Mouse (Mus musculus): ENCODE measurements around the gene Kmt5c. TPM values are rescaled to one million over a fixed set of nuclear protein-coding genes. Genes with fewer than 3 reads are reported as not detected.
A peak's percentile ranks its signal among the peaks of the same experiment; 100 is the strongest.

Kmt5c gene
- total RNA-seq, 4 experiments from 2014 or later = 26.1 to 39.8 (median 33.0) TPM

DNA sequence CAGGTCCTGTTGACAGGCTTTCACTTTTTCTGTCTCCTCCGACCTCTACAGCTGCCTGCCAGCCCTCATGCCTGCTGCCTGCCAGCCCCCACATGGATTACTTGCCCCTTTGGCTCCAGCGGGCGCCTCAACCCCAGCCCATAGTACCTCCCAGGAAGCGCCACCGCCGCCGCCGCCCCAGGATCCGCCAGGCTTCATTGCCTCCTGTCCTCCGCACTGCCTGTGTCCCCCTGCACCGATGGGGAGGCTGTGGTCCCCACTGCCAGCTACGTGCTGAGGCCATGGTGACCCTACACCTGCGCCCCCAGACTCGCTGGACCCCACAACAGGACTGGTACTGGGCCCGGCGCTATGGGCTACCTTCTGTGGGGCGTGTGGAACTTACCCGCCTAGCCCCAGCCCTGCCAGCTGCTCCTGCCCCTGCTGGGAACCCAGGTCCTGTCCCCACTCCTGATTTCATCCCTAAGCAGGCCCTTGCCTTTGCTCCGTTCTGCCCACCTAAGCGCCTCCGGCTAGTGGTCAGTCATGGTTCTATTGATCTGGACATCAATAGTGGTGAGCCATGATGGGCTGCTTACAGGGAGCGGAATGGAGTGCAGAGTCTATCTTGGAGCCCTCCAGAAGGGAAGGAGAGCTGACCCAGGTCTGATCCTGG, 6.5 kb downstream of the Kmt5c start:
- DNase-seq (ENCODE audit: low spot score in 2 of 2) = no peak

DNA sequence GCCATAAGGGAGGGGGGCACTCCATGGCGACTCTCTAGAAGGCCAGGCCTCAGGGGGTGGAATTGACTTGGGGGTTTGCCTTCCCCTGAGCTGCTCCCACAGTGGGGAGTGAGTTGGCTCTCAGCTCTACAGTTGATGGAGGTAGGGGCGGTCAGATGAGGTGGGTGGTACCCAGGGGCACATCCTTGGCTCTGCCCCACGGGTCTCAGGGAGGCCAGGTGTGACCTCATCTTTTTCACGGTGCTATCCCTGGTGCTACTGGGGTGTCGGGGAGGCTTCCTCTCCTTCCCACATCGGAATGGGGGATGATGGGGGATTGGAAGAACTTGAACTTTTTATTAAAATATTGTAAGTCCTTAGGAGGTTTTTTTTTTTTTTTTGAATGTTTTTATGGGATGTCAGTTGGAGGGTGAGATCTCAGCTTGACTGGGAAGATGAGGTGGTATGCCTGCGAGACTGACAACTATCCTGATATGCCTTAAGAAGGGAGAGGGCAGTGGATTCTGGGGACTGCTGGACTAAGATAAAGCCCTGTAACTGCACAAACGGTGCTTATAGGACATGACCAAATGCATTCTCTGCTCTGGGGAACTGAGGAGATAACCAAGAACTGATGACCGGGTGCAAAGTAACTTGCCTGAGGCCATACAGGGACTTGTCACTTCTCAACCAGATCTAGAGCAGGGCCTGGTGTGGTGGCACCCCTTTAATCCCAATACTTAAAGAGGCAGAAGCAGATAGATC, 7.4 kb downstream of the Kmt5c start:
- DNase-seq (ENCODE audit: low spot score in 2 of 2) = no peak

DNA sequence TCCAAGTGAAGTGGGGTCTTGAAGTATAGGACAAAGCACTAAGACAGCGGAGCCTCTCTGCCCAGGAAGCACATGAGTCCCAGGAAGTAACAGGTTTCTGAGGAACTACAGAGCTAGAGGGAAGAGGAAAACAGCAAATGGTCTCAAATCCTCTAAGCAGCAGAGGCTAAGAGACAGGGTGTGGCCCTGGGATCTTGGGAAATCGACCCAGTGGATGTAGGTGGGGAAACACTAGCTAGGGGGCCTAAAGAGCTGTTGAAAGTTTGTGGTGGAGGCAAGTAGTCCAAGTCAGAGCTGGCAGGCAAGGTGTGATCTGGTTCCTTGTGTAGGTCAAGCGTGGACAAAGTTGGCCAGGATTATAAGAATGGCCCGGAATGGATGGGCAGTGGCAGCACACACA, 8.4 kb downstream of the Kmt5c start:
- no peak for DNase-seq (ENCODE audit: low spot score in 2 of 2)

DNA sequence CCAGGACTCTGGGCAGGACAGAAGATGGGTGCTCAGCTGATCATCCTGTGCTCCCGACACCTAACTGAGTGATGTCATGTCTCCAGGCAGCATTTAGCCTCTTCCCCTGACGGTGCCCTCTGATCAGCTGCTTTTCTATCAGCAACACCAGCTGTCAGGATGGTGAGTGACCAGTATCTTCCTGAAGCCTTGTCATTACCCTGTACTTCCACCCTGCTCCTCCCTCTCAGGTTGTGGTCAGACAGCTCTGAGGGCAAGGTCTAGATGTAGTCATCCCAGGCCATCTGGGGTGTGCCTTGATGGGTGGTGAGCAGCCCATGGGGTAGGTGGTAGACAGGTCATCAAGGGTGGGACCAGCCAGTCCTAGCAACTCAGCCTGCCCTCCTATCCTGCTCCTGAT, 9.3 kb downstream of the Kmt5c start:
- DNase-seq (ENCODE audit: low spot score in 2 of 2) = no peak

DNA sequence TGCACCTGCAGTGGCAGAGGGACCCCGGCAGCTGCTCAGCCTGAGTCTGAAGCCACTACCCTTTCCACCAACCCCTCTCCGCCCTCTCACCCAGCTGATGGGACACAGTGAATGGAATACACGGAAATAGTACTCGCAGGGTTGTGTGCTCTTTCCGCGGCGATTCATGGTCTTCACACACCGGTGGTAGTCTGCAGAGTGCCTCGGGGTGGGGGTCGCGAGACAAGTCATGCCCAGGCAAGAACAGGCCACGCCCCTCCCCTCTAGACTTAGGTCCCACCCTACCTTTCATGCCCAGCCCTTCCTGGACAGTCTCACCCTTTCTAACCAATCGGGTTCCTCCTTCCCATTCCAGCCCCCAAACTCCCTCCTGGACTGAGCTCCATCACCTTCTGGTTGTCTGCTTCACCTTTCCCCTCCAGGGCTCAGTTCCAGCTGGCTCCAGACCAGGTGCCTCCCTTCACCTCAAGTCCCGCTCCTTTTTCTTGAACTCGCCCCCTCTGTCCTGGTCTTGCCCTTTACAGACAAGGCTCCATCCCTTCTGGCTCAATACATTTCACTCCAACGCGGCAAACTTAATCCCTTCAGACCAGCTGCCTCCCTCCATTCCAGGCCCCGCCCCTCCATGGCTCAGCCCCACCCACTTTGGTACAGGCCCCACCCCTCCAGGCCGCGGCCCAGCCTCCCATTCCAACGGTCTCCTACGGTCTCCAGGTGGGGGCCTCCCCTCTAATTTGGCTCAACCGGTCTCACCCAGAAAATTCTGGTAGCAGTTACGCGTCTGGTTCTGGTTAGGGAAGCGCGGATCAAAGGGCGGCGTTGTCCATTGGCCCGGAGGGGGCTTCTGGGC, 12.3 kb downstream of the Kmt5c start:
- no peak for DNase-seq (ENCODE audit: low spot score in 2 of 2)

DNA sequence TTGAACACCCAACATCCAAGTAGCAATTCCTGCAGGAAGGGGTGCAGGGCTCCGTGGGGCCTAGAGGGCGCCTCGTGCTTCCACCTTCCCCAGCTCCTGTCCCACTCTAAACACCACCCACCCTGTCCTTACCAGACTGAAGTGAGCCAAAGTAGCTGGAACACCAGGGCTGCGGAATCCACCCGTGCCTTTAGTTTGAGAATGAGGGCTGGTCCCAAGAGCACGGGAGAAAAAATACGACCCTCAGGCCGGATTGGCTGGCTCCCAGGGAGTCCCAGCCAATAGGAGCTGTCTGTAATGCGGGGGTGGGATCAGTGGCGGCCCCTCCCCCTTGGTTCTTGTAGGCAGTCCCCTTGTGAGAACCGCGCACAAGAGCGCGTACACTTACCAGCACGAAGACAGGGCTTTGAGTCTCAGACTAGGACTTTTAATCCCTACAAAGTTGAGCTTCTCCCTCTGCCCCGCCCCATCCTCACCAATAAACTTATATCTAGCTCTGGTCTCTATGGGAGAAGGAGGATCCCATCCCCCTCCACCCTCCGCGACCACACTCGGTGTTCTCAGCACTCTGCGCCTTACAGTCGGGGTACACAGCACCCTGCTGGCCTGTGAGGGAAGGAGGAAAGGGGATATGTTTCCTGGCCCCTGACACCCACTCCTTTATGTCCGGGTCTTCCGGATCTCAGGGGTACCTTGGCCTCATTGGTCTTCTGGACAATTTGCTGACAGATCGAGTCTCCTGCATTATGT, 13.1 kb downstream of the Kmt5c start, which contains the start of gene Cox6b2:
Cox6b2 (minus strand) TSS at position 274 of the 750 bp plus-strand sequence.
- DNase-seq (ENCODE audit: low spot score in 2 of 2) = peak; percentile 39 to 54

DNA sequence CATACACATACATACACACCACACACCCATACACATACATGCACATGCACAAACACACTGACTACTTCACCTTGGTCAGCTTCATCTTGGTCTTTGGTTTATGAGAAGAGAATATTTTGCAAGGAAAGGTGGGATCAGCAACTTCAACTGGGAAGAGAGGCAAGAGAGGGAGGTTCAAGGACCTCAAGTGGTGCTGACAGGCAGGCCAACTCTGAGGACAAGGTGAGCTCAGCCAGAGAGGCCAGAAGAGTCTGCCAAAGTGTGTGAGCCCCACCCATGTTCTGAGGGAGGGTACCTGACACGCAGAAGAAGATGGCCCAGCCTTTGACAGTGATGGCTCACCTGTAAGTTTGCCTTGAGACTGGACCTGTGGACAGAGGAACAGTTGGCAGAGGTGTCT, 19.8 kb downstream of the Kmt5c start:
- no peak for DNase-seq (ENCODE audit: low spot score in 2 of 2)

DNA sequence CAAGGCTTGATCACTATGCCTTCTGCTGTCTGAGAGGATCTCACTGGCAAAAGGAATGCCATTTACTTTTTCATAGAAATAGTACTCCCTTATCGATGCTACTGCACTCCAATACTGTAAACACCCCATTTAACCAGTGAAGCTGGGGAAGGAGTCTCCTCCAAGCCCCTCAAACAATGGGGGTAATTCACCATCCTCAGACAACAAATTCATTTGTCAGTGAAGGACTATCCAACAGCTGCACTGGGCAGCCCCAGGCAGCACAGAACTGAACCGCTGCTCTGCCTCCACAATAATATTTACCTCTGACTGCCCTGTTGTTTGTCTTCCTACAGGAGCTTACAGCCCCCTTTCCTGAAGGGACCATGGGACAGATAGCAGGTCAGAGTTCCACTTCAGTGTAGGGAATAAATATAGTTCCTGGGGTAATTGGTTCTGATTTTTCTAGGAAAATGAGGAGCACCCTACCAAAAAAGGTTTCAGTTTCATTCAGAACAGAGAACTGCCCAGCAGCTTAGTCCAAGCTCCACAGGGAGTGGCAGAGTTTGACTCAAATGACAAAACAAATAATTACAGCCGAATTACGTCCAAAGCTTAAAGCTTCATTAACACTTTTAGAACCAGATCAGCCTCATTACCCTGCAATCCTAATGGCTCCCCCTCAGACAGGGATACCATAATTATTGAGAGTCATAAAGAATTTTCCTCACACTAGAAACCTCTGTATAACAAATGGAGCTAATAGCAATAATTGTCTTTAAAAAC, 25.2 kb downstream of the Kmt5c start:
- no peak for DNase-seq (ENCODE audit: low spot score in 2 of 2)

DNA sequence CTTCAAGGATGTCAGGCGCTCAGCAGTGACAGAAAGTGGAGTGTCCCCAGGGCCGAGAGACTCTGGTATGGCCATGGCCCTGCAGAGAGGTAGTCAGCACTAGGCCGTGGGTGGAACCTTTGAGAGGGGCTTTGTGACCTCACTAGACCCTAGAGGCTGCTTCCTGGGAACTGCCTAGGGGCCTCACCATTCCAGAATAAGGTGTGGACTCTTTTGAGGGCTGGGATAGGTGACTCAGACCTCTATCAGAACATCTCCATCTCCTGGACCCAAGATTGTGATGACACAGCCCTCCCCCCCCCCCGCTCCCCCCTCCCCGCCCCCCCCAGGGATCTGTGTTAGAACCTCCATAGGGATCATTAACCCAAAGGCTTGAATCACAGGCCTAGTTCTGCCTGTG, 31.3 kb downstream of the Kmt5c start, which contains the start of gene Fam71e2:
Fam71e2 (minus strand) TSS at position 101 of the 400 bp plus-strand sequence.
- DNase-seq (ENCODE audit: low spot score in 2 of 2) = no peak

DNA sequence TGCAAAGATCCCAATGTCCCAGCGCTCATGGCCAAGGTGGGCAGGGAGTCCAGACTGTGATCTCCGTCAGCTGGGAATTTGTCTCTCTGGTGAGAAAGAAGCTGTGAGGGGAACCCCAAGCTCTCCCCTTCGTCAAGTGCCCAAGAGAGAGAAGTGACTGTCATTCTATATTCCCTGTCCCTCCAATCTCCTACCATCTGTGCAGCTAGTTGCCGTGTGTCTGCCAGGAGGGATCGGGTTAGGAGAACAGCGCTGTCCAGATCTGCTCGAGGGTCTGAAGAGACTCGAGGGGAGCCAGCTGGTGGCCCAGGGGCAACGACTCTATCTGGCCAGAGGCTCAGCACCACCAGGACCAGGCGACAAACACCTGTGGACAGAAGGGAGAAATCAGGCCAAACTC, 36.2 kb downstream of the Kmt5c start:
- DNase-seq (ENCODE audit: low spot score in 2 of 2) = no peak

DNA sequence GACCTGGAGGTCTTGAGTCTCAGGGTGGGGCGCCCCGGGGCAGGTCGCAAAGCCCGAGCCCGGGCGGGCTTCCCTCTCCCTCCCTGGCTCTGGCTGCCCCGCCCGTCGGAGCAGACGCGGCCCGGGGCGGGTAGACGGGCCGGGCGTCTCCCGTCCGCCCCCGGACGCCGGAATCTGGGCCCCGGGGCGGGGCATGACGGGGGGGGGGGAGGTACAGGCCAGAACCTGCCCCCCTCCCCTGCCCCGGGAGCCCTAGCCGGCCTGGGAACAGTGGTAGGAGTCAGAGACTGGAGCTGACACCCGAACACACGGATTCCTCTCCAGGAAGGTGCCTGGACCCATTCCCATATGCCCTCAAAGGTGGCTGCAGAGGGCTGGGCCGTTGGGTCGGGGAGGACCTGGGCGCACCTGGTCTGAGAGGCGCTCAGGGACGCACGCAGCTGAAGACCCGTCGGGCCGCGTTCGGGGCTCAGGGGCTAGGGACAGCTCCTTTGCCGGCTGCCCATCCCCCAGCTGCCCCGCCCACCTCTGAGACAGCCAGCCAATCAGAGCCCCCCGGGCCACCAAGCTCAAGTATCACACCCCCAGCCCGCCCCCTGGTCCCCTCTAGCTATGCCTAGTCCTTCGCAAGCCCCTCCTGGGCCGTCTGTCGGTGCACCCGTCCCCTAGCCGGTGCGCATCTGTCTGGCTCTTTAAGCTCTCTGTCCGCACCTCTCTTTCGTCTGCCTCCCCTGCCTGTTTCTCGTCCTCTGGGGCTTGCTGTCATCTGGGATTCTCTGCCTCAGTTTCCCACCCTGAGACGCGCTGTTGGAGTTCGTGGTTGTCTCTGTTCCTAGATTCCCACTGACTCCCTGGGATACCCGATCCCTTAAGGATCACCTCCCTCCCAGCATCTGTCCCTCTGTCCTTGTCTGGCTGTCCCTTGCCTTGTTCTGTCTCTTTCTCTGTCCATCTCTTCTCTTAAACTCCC, 37.2 kb downstream of the Kmt5c start:
- DNase-seq (ENCODE audit: low spot score in 2 of 2) = no peak

DNA sequence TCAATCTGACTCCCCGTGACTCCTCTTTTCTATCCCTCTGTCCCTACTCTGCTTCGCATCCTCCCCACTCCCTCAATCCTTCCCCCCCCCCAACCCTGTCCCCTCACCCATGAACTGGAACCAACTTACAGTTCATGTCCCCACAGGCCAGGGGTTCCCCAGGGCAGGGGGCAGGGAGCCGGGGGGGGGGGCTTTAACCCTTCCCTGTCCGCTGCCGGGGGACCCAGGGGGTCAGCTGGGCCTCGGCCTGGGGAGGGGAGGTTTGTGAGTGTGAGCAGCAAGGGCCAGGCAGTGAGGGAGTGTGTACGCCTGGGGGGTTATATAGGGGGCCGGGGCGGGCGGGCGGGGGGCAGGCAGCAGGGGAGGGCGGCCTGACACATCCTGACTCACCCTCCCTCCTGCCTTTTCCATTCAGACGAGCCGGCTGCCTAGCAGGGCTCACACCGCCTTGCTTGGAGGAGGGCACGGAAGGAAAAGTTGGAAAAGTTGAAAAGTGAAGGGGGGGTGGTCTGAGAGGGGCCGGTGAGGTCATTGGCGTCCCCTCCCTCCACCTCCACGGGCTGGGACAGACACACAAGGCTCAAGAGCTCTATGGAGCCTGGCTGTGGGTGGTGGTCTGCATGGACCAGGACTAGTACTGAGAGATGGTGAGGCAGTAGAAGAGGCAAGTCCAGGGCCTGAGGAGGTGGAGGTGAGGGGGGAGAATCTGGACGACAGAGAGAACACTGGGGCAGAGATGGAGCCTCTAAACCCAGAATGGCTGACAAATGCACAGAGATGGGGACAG, 38.1 kb downstream of the Kmt5c start:
- no peak for DNase-seq (ENCODE audit: low spot score in 2 of 2)

DNA sequence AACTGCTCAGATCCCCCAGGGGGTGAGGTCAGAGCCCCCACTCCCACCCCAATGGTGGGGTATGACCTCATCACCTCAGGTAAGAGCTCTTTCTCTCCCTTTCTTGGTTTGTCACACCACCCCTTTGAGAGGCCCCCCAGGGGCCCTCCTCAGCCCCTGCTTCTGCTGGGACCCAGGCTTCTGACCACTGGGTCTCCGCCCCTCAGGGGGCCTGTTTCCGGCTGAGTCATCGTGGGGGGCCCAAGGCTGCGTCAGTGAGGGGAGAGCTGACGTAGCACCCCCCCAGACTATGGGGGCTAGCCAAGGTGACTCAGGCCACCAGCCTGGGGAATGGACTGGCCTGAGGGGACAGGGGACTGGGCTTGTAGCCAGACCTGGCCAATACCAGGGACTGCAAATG, 40.0 kb downstream of the Kmt5c start:
- DNase-seq (ENCODE audit: low spot score in 2 of 2) = no peak

DNA sequence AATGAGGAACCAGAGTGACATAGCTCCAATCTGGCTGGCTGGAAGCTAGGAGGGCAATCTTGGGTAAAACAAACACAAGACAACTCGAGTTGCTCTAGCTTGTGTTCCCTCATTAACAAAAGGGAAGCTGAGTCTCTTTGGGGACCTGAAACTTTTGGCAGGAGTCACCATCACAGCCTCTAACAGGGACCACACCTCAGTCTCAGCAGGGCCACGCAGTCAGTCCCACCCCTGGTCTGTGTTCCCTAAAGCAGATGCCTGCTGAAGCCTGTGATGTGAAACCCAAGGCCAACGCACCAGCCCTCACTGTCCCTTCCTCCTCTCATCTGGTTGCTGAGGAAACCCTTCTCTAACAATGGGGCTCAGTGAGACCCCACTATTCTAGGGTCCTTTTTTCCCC, 42.2 kb downstream of the Kmt5c start:
- no peak for DNase-seq (ENCODE audit: low spot score in 2 of 2)

DNA sequence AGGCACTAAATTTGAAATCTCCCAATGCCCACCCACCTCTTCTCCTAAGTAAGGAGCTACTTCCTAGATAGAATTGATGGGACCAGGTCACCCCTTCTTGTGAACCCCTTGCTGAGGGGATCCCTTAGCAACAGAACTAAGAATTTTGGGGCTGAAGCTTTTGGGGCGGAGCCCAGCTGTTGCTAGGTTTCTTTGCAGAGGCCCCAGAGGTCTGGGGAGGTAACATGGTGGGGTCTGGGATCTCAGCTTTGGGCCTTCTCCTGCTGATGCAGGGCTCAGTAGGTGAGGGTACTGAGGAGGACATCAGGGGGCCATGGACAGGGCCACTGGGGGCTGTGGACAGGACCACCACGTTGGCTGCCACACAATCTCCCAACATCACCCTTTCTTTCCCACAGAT, 42.8 kb downstream of the Kmt5c start, which contains the start of the genes Il11 and Tmem190:
Il11 (minus strand) TSS at position 101 of the 400 bp plus-strand sequence.
Tmem190 (plus strand) TSS at position 179 of the 400 bp plus-strand sequence.
- no peak for DNase-seq (ENCODE audit: low spot score in 2 of 2)

DNA sequence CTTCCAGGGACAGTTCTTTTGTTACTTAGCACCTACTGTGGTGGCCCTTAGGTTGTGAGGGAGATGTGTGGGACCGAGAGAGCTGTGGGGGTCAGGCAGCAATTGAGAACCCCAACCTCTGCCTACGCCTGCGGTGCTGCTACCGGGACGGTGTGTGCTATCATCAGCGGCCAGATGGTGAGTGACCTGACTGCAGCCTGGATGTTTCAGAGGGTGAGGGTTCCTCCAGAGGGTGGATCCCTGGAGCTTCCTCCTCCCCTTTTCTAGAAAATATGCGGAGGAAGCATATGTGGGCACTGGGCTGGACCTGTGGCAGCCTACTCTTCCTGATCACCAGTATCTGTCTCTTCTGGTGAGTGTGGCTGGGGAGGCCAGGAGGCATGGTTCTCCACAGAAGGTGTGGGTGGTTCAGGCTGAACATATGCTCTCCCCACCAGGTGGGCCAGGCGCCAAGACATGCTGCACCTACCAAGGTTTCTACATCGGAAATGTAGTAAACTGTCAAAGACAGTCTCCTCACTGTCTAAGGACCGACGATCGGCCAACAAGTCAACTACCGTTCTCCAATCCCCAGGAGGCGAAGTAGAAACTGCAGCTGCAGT, 43.9 kb downstream of the Kmt5c start:
- DNase-seq (ENCODE audit: low spot score in 2 of 2) = no peak

DNA sequence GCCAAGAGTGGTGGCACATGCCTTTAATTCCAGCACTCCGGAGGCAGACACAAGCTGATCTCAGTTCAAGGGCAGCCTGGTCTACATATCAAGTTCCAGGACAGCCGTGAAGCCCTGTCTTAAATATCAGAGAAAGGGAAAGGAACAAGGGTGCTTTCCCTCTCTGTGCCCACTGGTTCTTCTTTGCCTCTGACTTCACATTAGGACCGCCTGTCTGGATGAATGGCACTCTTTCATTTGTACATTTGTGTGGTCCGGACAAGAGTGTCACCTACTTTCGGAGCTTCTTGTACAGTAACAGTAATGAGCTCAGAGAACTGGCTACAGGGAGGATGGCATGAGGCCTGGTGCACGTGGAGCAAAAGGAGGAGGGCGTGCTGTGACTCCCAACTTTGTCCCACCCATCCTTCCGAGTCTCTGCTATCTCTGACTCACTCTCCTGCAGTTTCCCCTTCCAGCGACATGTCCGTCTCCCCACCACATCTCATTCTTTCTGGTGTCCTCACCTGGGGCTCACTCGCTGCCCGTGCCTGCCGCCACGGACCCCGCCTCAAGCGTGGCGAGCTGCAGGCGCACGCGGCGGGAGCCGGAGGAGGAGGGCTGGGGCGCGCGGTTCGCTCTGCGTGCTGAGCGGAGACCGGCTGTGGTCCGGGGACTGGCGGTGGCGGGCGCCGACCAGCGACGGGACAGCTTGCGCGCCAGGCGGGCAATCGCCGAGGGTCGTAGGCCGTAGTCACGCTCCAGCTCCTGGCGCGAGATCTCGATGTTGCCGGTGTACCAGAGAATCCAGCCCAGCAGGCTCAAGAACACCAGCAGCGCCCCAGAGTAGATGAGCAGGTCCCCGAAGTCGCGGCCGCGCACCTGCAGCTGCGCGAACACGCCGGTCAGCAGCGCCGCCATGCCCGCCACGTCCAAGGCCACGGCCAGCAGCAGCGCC, 48.9 kb downstream of the Kmt5c start:
- DNase-seq (ENCODE audit: low spot score in 2 of 2) = peak in 1 of 2 experiments; percentile 52
